Mouse (Mus musculus): Measurements from ENCODE around the gene Elf2. TPM values are rescaled to one million over a fixed set of nuclear protein-coding genes. Genes with fewer than 3 reads are reported as not detected.

The Elf2 gene
- polyA plus RNA-seq, 1 experiment: 18.2 TPM

GRCm38 (mm10) chr3:51225226-51225750 lies 115.2 kb downstream of the Elf2 start:
- H3K36me3 ChIP-seq (ENCODE audit: control insufficient read depth, insufficient read depth): no peaks in the 10 kb centered on the region
- TF ChIP-seq MYOG (IDR thresholded peaks at IDR 0.05; ENCODE audit: control insufficient read depth in 1 of 3, insufficient read depth in 1 of 3, insufficient read length in 2 of 3, low read depth in 2 of 3) (no peak), MYOD1 (IDR thresholded peaks at IDR 0.05; ENCODE audit: control insufficient read depth in 1 of 3, insufficient read length in 2 of 3, low read depth in 2 of 3) (peak in 1 of 3 experiments; percentile 33), REST (IDR thresholded peaks at IDR 0.05; ENCODE audit: insufficient read depth, insufficient read length) (no peak)
- peaks cover 41% of the 10 kb centered on the region for H3K79me2 ChIP-seq (ENCODE audit: control insufficient read depth, insufficient read depth)
- peak overlapping the region; percentile 93 for H3ac ChIP-seq (ENCODE audit: control insufficient read depth, insufficient read length)
- peak overlapping the region; percentile 90 for H3K4me2 ChIP-seq (ENCODE audit: low read depth)
- peak overlapping the region; percentile 44 for H3K4me3 ChIP-seq
- H3K27me3 ChIP-seq (ENCODE audit: control insufficient read depth, insufficient read depth, insufficient read length): no peaks in the 10 kb centered on the region

GRCm38 (mm10) chr3:51224363-51225225 lies 115.9 kb downstream of the Elf2 start, which contains the start of gene Noct:
Gene Noct, plus strand, starts transcription at chr3:51224447.
- Histone ChIP-seq H3K4me2 (ENCODE audit: low read depth) (peak within 1 kb of the TSS; percentile 90), H3K79me2 (ENCODE audit: control insufficient read depth, insufficient read depth) (peaks cover 34% of the 10 kb centered on the region), H3K4me3 (peak within 1 kb of the TSS; percentile 44), H3K27me3 (ENCODE audit: control insufficient read depth, insufficient read depth, insufficient read length) (no peaks in the 10 kb centered on the region), H3ac (ENCODE audit: control insufficient read depth, insufficient read length) (peak within 1 kb of the TSS; percentile 93), H3K36me3 (ENCODE audit: control insufficient read depth, insufficient read depth) (no peaks in the 10 kb centered on the region)
- TF ChIP-seq TCF3 (IDR thresholded peaks at IDR 0.05; ENCODE audit: insufficient read length, low read depth): no peak
- no peak for TF ChIP-seq E2F4 (IDR thresholded peaks at IDR 0.05; ENCODE audit: insufficient read depth)
- TF ChIP-seq CEBPB (IDR thresholded peaks at IDR 0.05; ENCODE audit: insufficient read depth, poor library complexity, severe bottlenecking): no peak
- TF ChIP-seq REST (IDR thresholded peaks at IDR 0.05; ENCODE audit: insufficient read depth, insufficient read length): peak; percentile 34
- TF ChIP-seq MYOG (IDR thresholded peaks at IDR 0.05; ENCODE audit: control insufficient read depth in 1 of 3, insufficient read depth in 1 of 3, insufficient read length in 2 of 3, low read depth in 2 of 3): peak in 1 of 3 experiments; percentile 52
- peak; percentile 93 for TF ChIP-seq POLR2A (IDR thresholded peaks at IDR 0.05; ENCODE audit: insufficient read length, low read depth)
- TF ChIP-seq POLR2AphosphoS2 (IDR thresholded peaks at IDR 0.05; ENCODE audit: insufficient read length, low read depth): peak; percentile 93
- peak in 1 of 3 experiments; percentile 12 for TF ChIP-seq MYOD1 (IDR thresholded peaks at IDR 0.05; ENCODE audit: control insufficient read depth in 1 of 3, insufficient read length in 2 of 3, low read depth in 2 of 3)
- TF ChIP-seq SRF (IDR thresholded peaks at IDR 0.05; ENCODE audit: control insufficient read depth, insufficient read length, low read depth): peak; percentile 65

- H3K4me3 ChIP-seq: peak overlapping the region; percentile 44
Measured at GRCm38 (mm10) chr3:51223556-51223955, 116.9 kb downstream of the Elf2 start.

GRCm38 (mm10) chr3:51222834-51223460 lies 117.5 kb downstream of the Elf2 start:
- H3K4me3 ChIP-seq: no peak overlapping the region
- peaks cover 27% of the 10 kb centered on the region for H3K79me2 ChIP-seq (ENCODE audit: control insufficient read depth, insufficient read depth)
- H3K36me3 ChIP-seq (ENCODE audit: control insufficient read depth, insufficient read depth): no peaks in the 10 kb centered on the region
- H3ac ChIP-seq (ENCODE audit: control insufficient read depth, insufficient read length): no peak overlapping the region
- TF ChIP-seq USF1 (IDR thresholded peaks at IDR 0.05; ENCODE audit: low read depth) (no peak), TCF3 (IDR thresholded peaks at IDR 0.05; ENCODE audit: insufficient read length, low read depth) (no peak), MYOG (IDR thresholded peaks at IDR 0.05; ENCODE audit: control insufficient read depth in 1 of 3, insufficient read depth in 1 of 3, insufficient read length in 2 of 3, low read depth in 2 of 3) (no peak), MYOD1 (IDR thresholded peaks at IDR 0.05; ENCODE audit: control insufficient read depth in 1 of 3, insufficient read length in 2 of 3, low read depth in 2 of 3) (no peak), E2F4 (IDR thresholded peaks at IDR 0.05; ENCODE audit: insufficient read depth) (no peak)
- peak overlapping the region; percentile 75 for H3K4me2 ChIP-seq (ENCODE audit: low read depth)
- no peaks in the 10 kb centered on the region for H3K27me3 ChIP-seq (ENCODE audit: control insufficient read depth, insufficient read depth, insufficient read length)

More at GRCm38 (mm10) chr3:51223556-51223955, 116.9 kb downstream of the Elf2 start:
- TF ChIP-seq TCF3 (IDR thresholded peaks at IDR 0.05; ENCODE audit: insufficient read length, low read depth) (no peak), E2F4 (IDR thresholded peaks at IDR 0.05; ENCODE audit: insufficient read depth) (no peak), POLR2A (IDR thresholded peaks at IDR 0.05; ENCODE audit: insufficient read length, low read depth) (no peak), MYOD1 (IDR thresholded peaks at IDR 0.05; ENCODE audit: control insufficient read depth in 1 of 3, insufficient read length in 2 of 3, low read depth in 2 of 3) (no peak), MAX (IDR thresholded peaks at IDR 0.05; ENCODE audit: low read depth) (no peak), REST (IDR thresholded peaks at IDR 0.05; ENCODE audit: insufficient read depth, insufficient read length) (no peak), POLR2AphosphoS2 (IDR thresholded peaks at IDR 0.05; ENCODE audit: insufficient read length, low read depth) (no peak), MYOG (IDR thresholded peaks at IDR 0.05; ENCODE audit: control insufficient read depth in 1 of 3, insufficient read depth in 1 of 3, insufficient read length in 2 of 3, low read depth in 2 of 3) (no peak), TCF12 (IDR thresholded peaks at IDR 0.05; ENCODE audit: insufficient read depth, poor library complexity, severe bottlenecking) (no peak), CEBPB (IDR thresholded peaks at IDR 0.05; ENCODE audit: insufficient read depth, poor library complexity, severe bottlenecking) (no peak), SRF (IDR thresholded peaks at IDR 0.05; ENCODE audit: control insufficient read depth, insufficient read length, low read depth) (no peak), USF1 (IDR thresholded peaks at IDR 0.05; ENCODE audit: low read depth) (no peak)
- H3ac ChIP-seq (ENCODE audit: control insufficient read depth, insufficient read length): no peak overlapping the region
- H3K79me2 ChIP-seq (ENCODE audit: control insufficient read depth, insufficient read depth): peaks cover 29% of the 10 kb centered on the region
- no peaks in the 10 kb centered on the region for H3K27me3 ChIP-seq (ENCODE audit: control insufficient read depth, insufficient read depth, insufficient read length)
- H3K36me3 ChIP-seq (ENCODE audit: control insufficient read depth, insufficient read depth): no peaks in the 10 kb centered on the region
- peak overlapping the region; percentile 75 for H3K4me2 ChIP-seq (ENCODE audit: low read depth)
